Mouse (Mus musculus): Measurements from ENCODE around the gene Myo1e. TPM values are rescaled to one million over a fixed set of nuclear protein-coding genes. Genes with fewer than 3 reads are reported as not detected.

The Myo1e gene
- polyA plus RNA-seq, 2 experiments, result 1.1 to 1.8 TPM

DNA sequence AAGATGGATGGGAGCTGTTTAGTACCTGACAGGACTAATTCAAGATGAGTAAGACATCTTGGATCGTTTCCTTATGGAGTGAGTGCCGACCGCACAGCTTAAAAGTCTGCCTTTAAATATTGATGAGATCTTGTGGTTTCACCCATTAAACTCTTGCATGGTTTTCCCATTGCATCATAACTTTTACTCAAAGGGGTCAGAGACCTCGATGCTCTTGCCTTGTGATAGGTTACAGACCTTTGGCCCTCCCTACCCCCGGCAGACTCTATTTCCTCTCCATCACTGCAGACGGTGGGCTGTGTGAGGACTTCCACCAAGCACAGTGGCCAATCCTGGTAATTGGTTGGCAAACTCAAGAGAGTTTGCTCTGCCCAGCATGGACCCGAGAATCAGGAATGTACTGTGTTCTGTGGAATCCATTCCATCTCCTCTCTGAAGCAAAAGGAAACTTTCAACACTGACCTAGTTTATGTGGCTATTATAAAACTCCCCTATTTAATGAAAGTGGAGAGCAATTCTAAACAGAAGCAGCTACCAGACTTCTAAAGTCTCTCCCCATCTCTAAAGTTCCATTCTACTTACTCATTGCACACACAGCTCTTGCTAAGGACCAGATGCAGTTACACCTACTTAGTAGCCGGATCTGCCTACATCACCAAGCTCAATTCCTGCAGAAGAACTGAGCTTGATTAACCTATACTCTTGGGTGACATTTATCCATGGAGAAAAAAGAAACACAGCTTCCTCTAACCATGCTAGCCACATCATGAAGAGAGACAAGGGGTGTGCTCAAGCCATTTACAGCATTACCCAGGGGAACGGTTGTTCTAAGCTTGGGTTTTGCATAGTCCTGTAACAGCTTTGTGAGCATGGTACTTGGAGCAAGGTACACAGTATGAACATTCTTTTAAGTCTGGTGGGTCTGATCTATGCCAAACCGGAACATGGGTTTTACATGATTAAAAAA lies 25.2 kb downstream of the Myo1e start:
- Histone ChIP-seq H3K4me2 (ENCODE audit: low read depth) (no peak overlapping the region), H3K9ac (replicated peaks) (no peak overlapping the region), H3K9me3 (ENCODE audit: control insufficient read depth, low read length) (no peaks in the 10 kb centered on the region), H3K27me3 (ENCODE audit: control insufficient read depth, insufficient read depth, low read length) (no peaks in the 10 kb centered on the region), H3K4me1 (replicated peaks; ENCODE audit: control insufficient read depth in 2 of 2, insufficient read depth in 2 of 2, low read length in 1 of 2) (no peaks in the 10 kb centered on the region), H3K36me3 (replicated peaks; ENCODE audit: control insufficient read depth, insufficient read depth, low read depth) (no peaks in the 10 kb centered on the region), H3K27ac (no peak overlapping the region), H3K4me3 (ENCODE audit: insufficient read depth in 1 of 2, low read depth in 2 of 2, low read length in 2 of 2) (no peak overlapping the region)
- 61% methylated on average over 10 of the region's 10 CpGs for WGBS (ENCODE audit: insufficient replicate concordance)
- ATAC-seq (ENCODE audit: insufficient read depth) (no peak), DNase-seq (ENCODE audit: low read depth in 3 of 3, low spot score in 3 of 3) (no peak)
- TF ChIP-seq EP300 (IDR thresholded peaks at IDR 0.05; ENCODE audit: low read depth), result no peak

DNA sequence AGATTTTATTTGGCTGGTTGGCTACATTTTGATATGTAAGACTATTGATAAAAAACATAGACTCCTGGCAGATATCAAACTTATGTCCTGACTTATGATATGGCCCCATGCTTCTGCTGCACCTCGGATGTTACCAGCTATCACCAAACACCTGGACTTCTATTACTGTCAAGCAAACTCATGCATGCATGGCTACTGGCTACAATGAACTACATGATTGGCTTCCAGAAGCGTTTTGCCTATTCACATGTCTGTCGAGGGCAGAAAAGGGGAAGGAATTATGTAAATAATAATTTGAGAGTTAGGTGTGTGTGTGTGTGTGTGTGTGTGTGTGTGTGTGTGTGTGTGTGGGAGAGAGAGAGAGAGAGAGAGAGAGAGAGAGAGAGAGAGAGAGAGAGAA lies 30.0 kb downstream of the Myo1e start:
- no peaks in the 10 kb centered on the region for H3K9me3 ChIP-seq (ENCODE audit: control insufficient read depth, low read length)
- H3K4me2 ChIP-seq (ENCODE audit: low read depth), result no peak overlapping the region
- H3K9ac ChIP-seq (replicated peaks), result no peak overlapping the region
- DNase-seq (ENCODE audit: low read depth in 3 of 3, low spot score in 3 of 3) (no peak), ATAC-seq (ENCODE audit: insufficient read depth) (no peak)
- H3K27me3 ChIP-seq (ENCODE audit: control insufficient read depth, insufficient read depth, low read length), result no peaks in the 10 kb centered on the region
- H3K27ac ChIP-seq, result no peak overlapping the region
- WGBS (ENCODE audit: insufficient replicate concordance), result 10% methylated on average over 3 of the region's 3 CpGs
- H3K36me3 ChIP-seq (replicated peaks; ENCODE audit: control insufficient read depth, insufficient read depth, low read depth), result no peaks in the 10 kb centered on the region
- no peak for TF ChIP-seq CTCF (IDR thresholded peaks at IDR 0.05; ENCODE audit: low read depth)
- TF ChIP-seq EP300 (IDR thresholded peaks at IDR 0.05; ENCODE audit: low read depth), result no peak
- H3K4me3 ChIP-seq (ENCODE audit: insufficient read depth in 1 of 2, low read depth in 2 of 2, low read length in 2 of 2), result no peak overlapping the region
- H3K4me1 ChIP-seq (replicated peaks; ENCODE audit: control insufficient read depth in 2 of 2, insufficient read depth in 2 of 2, low read length in 1 of 2), result peaks cover 0 to 14% of the 10 kb centered on the region in 2 experiments; a peak in 3 of 4 replicates

DNA sequence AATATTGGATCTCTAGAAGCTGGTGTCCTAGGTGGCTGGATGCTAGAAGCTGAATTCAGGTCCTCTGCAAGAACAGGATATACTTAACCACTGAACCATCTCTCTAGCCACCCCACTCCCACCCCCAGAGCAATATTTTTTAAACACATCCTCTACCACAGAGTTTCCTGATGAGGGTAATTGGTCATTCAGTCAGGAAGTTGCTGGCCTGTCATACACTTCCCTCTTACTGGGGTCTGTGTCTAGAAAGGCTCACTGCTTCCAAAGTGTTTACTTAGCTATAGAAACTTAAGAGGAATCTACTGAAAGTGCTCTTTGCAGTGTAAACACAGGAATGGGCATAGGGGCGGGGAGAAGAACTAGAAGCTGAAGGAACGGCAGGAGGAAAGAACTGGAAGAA lies 30.4 kb downstream of the Myo1e start:
- H3K27ac ChIP-seq, result no peak overlapping the region

DNA sequence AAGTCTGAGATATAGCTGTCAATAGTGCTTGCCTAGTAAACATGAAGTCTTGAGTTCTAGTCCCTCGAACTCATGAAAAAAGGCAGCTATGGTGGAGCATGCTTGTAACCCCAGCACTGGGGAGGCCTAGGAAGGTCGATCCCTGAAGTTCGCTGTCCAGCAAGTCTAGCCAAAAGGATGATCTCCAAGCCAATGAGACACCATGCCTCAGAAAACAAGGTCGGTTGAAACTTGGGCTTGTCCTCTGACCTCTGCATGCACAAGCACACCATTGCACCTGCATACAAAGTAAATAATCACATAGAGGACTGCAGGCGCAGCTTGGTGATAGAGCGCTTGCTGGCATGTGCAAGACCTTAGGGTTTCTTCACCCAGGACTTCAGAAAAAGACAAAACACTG lies 31.2 kb downstream of the Myo1e start:
- no peak for DNase-seq (ENCODE audit: low read depth in 3 of 3, low spot score in 3 of 3)

More for the DNA sequence above, 30.4 kb downstream of the Myo1e start:
- no peaks in the 10 kb centered on the region for H3K27me3 ChIP-seq (ENCODE audit: control insufficient read depth, insufficient read depth, low read length)
- no peaks in the 10 kb centered on the region for H3K9me3 ChIP-seq (ENCODE audit: control insufficient read depth, low read length)
- DNase-seq (ENCODE audit: low read depth in 3 of 3, low spot score in 3 of 3) (no peak), ATAC-seq (ENCODE audit: insufficient read depth) (no peak)
- no peak overlapping the region for H3K9ac ChIP-seq (replicated peaks)
- WGBS (ENCODE audit: insufficient replicate concordance), result 2% methylated on average over 2 of the region's 2 CpGs
- TF ChIP-seq EP300 (IDR thresholded peaks at IDR 0.05; ENCODE audit: low read depth), result no peak
- no peak for TF ChIP-seq CTCF (IDR thresholded peaks at IDR 0.05; ENCODE audit: low read depth)
- no peak overlapping the region for H3K4me3 ChIP-seq (ENCODE audit: insufficient read depth in 1 of 2, low read depth in 2 of 2, low read length in 2 of 2)
- no peaks in the 10 kb centered on the region for H3K36me3 ChIP-seq (replicated peaks; ENCODE audit: control insufficient read depth, insufficient read depth, low read depth)
- H3K4me2 ChIP-seq (ENCODE audit: low read depth), result no peak overlapping the region
- peaks cover 0 to 14% of the 10 kb centered on the region in 2 experiments; a peak in 3 of 4 replicates for H3K4me1 ChIP-seq (replicated peaks; ENCODE audit: control insufficient read depth in 2 of 2, insufficient read depth in 2 of 2, low read length in 1 of 2)

DNA sequence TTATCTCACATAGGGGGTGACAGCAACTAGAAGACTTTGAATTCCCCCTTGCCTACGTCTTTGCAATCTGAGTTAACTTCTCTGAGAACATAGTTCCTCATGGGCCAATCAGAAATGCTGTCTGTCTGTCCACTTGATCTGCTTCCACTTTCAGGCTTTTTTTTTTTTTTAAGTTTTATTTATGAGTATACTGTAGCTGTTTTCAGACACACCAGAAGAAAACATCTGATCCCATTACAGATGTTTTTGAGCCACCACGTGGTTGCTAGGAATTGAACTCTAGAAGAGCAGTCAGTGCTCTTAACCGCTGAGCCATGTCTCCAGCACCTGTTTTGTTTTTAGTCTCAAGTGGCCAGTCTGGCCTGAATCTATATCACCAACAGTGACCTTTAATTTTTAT lies 32.1 kb downstream of the Myo1e start:
- Histone ChIP-seq H3K27me3 (ENCODE audit: control insufficient read depth, insufficient read depth, low read length) (no peaks in the 10 kb centered on the region), H3K9me3 (ENCODE audit: control insufficient read depth, low read length) (no peaks in the 10 kb centered on the region), H3K4me1 (replicated peaks; ENCODE audit: control insufficient read depth in 2 of 2, insufficient read depth in 2 of 2, low read length in 1 of 2) (peaks cover 0 to 24% of the 10 kb centered on the region in 2 experiments; a peak in 3 of 4 replicates), H3K4me2 (ENCODE audit: low read depth) (no peak overlapping the region), H3K9ac (replicated peaks) (no peak overlapping the region), H3K27ac (no peak overlapping the region), H3K4me3 (ENCODE audit: insufficient read depth in 1 of 2, low read depth in 2 of 2, low read length in 2 of 2) (no peak overlapping the region), H3K36me3 (replicated peaks; ENCODE audit: control insufficient read depth, insufficient read depth, low read depth) (no peaks in the 10 kb centered on the region)
- 51% methylated on average over 3 of the region's 3 CpGs for WGBS (ENCODE audit: insufficient replicate concordance)
- DNase-seq (ENCODE audit: low read depth in 3 of 3, low spot score in 3 of 3), result no peak
- no peak for ATAC-seq (ENCODE audit: insufficient read depth)
- TF ChIP-seq EP300 (IDR thresholded peaks at IDR 0.05; ENCODE audit: low read depth) (no peak), CTCF (IDR thresholded peaks at IDR 0.05; ENCODE audit: low read depth) (no peak)

More for the DNA sequence above, 31.2 kb downstream of the Myo1e start:
- H3K27ac ChIP-seq, result no peak overlapping the region
- no peak overlapping the region for H3K4me3 ChIP-seq (ENCODE audit: insufficient read depth in 1 of 2, low read depth in 2 of 2, low read length in 2 of 2)
- H3K27me3 ChIP-seq (ENCODE audit: control insufficient read depth, insufficient read depth, low read length), result no peaks in the 10 kb centered on the region
- no peaks in the 10 kb centered on the region for H3K36me3 ChIP-seq (replicated peaks; ENCODE audit: control insufficient read depth, insufficient read depth, low read depth)
- TF ChIP-seq EP300 (IDR thresholded peaks at IDR 0.05; ENCODE audit: low read depth) (no peak), CTCF (IDR thresholded peaks at IDR 0.05; ENCODE audit: low read depth) (no peak)
- no peaks in the 10 kb centered on the region for H3K9me3 ChIP-seq (ENCODE audit: control insufficient read depth, low read length)
- H3K4me1 ChIP-seq (replicated peaks; ENCODE audit: control insufficient read depth in 2 of 2, insufficient read depth in 2 of 2, low read length in 1 of 2), result peaks cover 0 to 18% of the 10 kb centered on the region in 2 experiments; a peak in 3 of 4 replicates
- no peak for ATAC-seq (ENCODE audit: insufficient read depth)
- 61% methylated on average over 6 of the region's 6 CpGs for WGBS (ENCODE audit: insufficient replicate concordance)
- no peak overlapping the region for H3K4me2 ChIP-seq (ENCODE audit: low read depth)
- no peak overlapping the region for H3K9ac ChIP-seq (replicated peaks)
